Mouse (Mus musculus): ENCODE data around the gene Ext2.

DNA sequence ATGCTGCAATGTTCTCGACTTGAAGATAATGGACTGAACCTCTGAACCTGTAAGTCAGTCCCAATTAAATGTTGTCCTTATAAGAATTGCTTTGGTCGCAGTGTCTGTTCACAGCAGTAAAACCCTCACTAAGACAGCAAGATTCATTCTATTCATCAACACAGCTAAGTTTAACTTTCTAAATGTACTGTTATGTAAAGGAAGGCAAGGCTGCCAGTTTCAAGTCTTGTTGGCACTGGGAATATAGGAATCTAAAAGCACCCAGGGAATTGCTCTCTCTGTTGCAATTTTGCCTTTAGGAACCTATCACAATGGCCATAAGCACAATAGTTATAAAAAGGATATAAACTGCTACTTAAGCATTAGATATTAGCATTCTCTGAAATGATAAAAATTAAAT, 116.0 kb downstream of the Ext2 start:
- no peak for TF ChIP-seq EP300 (IDR thresholded peaks at IDR 0.05; ENCODE audit: low read depth)
- TF ChIP-seq CTCF (IDR thresholded peaks at IDR 0.05; ENCODE audit: low read depth): no peak

Measured in liver, postnatal 0 days (tissue).